Mouse (Mus musculus): Measurements from ENCODE around the gene Lgals9. TPM values are rescaled to one million over a fixed set of nuclear protein-coding genes. Genes with fewer than 3 reads are reported as not detected.
A peak's percentile ranks its signal among the peaks of the same experiment; 100 is the strongest.

Lgals9 gene
- polyA plus RNA-seq, 1 experiment: 589 TPM

GRCm38 (mm10) chr11:78956260-78956659 is 28.5 kb downstream of the Lgals9 start:
- Histone ChIP-seq H3K4me1 (replicated peaks; ENCODE audit: control insufficient read depth, insufficient read depth, low read length) (peaks cover 7% of the 10 kb centered on the region), H3K27me3 (ENCODE audit: control insufficient read depth, insufficient read depth, low read length) (no peaks in the 10 kb centered on the region; the same call in 1 of the 2 replicates), H3K27ac (ENCODE audit: control insufficient read depth, insufficient read depth, low read length) (no peak overlapping the region), H3K4me3 (ENCODE audit: control insufficient read depth, insufficient read depth, low read length) (no peak overlapping the region), H3K36me3 (ENCODE audit: control insufficient read depth, insufficient read depth, low read length) (no peaks in the 10 kb centered on the region)
- 13% methylated on average over 7 of the region's 7 CpGs for WGBS
- TF ChIP-seq POLR2A (IDR thresholded peaks at IDR 0.05; ENCODE audit: control insufficient read depth, extremely low read depth, insufficient read depth, low read length, poor library complexity) (no peak), CTCF (IDR thresholded peaks at IDR 0.05; ENCODE audit: borderline replicate concordance, control insufficient read depth, extremely low read depth, insufficient read depth, low read length, poor library complexity) (peak; percentile 75; the same call in 1 of the 2 replicates)
- peak; percentile 82 for DNase-seq

GRCm38 (mm10) chr11:78952467-78952866 is 32.3 kb downstream of the Lgals9 start:
- H3K4me3 ChIP-seq (ENCODE audit: control insufficient read depth, insufficient read depth, low read length): no peak overlapping the region
- H3K27ac ChIP-seq (ENCODE audit: control insufficient read depth, insufficient read depth, low read length): no peak overlapping the region
- WGBS: 8% methylated on average over 17 of the region's 17 CpGs
- TF ChIP-seq POLR2A (IDR thresholded peaks at IDR 0.05; ENCODE audit: control insufficient read depth, extremely low read depth, insufficient read depth, low read length, poor library complexity) (no peak), CTCF (IDR thresholded peaks at IDR 0.05; ENCODE audit: borderline replicate concordance, control insufficient read depth, extremely low read depth, insufficient read depth, low read length, poor library complexity) (no peak)
- no peaks in the 10 kb centered on the region; the same call in 1 of the 2 replicates for H3K27me3 ChIP-seq (ENCODE audit: control insufficient read depth, insufficient read depth, low read length)
- DNase-seq: peak; percentile 24
- H3K36me3 ChIP-seq (ENCODE audit: control insufficient read depth, insufficient read depth, low read length): no peaks in the 10 kb centered on the region
- H3K4me1 ChIP-seq (replicated peaks; ENCODE audit: control insufficient read depth, insufficient read depth, low read length): peaks cover 7% of the 10 kb centered on the region

- Histone ChIP-seq H3K4me1 (replicated peaks; ENCODE audit: control insufficient read depth, insufficient read depth, low read length) (peaks cover 5% of the 10 kb centered on the region), H3K27me3 (ENCODE audit: control insufficient read depth, insufficient read depth, low read length) (no peaks in the 10 kb centered on the region; the same call in 1 of the 2 replicates), H3K36me3 (ENCODE audit: control insufficient read depth, insufficient read depth, low read length) (no peaks in the 10 kb centered on the region), H3K27ac (ENCODE audit: control insufficient read depth, insufficient read depth, low read length) (no peak overlapping the region), H3K4me3 (ENCODE audit: control insufficient read depth, insufficient read depth, low read length) (no peak overlapping the region)
- DNase-seq: no peak
- TF ChIP-seq CTCF (IDR thresholded peaks at IDR 0.05; ENCODE audit: borderline replicate concordance, control insufficient read depth, extremely low read depth, insufficient read depth, low read length, poor library complexity) (no peak), POLR2A (IDR thresholded peaks at IDR 0.05; ENCODE audit: control insufficient read depth, extremely low read depth, insufficient read depth, low read length, poor library complexity) (no peak)
- 79% methylated on average over 8 of the region's 8 CpGs for WGBS
Measured at GRCm38 (mm10) chr11:78950365-78950764, 34.4 kb downstream of the Lgals9 start.

- WGBS: 100% methylated on average over 1 of the region's 1 CpGs
- TF ChIP-seq CTCF (IDR thresholded peaks at IDR 0.05; ENCODE audit: borderline replicate concordance, control insufficient read depth, extremely low read depth, insufficient read depth, low read length, poor library complexity) (no peak), POLR2A (IDR thresholded peaks at IDR 0.05; ENCODE audit: control insufficient read depth, extremely low read depth, insufficient read depth, low read length, poor library complexity) (no peak)
- no peaks in the 10 kb centered on the region for H3K27me3 ChIP-seq (ENCODE audit: control insufficient read depth, insufficient read depth, low read length)
- no peak overlapping the region for H3K27ac ChIP-seq (ENCODE audit: control insufficient read depth, insufficient read depth, low read length)
- H3K4me1 ChIP-seq (replicated peaks; ENCODE audit: control insufficient read depth, insufficient read depth, low read length): no peaks in the 10 kb centered on the region
- H3K36me3 ChIP-seq (ENCODE audit: control insufficient read depth, insufficient read depth, low read length): no peaks in the 10 kb centered on the region
- DNase-seq: no peak
- no peak overlapping the region for H3K4me3 ChIP-seq (ENCODE audit: control insufficient read depth, insufficient read depth, low read length)
Measured at GRCm38 (mm10) chr11:78943083-78943482, 41.7 kb downstream of the Lgals9 start.

- Histone ChIP-seq H3K4me1 (replicated peaks; ENCODE audit: control insufficient read depth, insufficient read depth, low read length) (no peaks in the 10 kb centered on the region), H3K27ac (ENCODE audit: control insufficient read depth, insufficient read depth, low read length) (no peak overlapping the region), H3K27me3 (ENCODE audit: control insufficient read depth, insufficient read depth, low read length) (no peaks in the 10 kb centered on the region), H3K4me3 (ENCODE audit: control insufficient read depth, insufficient read depth, low read length) (no peak overlapping the region), H3K36me3 (ENCODE audit: control insufficient read depth, insufficient read depth, low read length) (no peaks in the 10 kb centered on the region)
- TF ChIP-seq POLR2A (IDR thresholded peaks at IDR 0.05; ENCODE audit: control insufficient read depth, extremely low read depth, insufficient read depth, low read length, poor library complexity) (no peak), CTCF (IDR thresholded peaks at IDR 0.05; ENCODE audit: borderline replicate concordance, control insufficient read depth, extremely low read depth, insufficient read depth, low read length, poor library complexity) (no peak)
- no peak for DNase-seq
- 68% methylated on average over 6 of the region's 6 CpGs for WGBS
Measured at GRCm38 (mm10) chr11:78935178-78935577, 49.6 kb downstream of the Lgals9 start.

GRCm38 (mm10) chr11:78934727-78935126 is 50.0 kb downstream of the Lgals9 start:
- Histone ChIP-seq H3K27ac (ENCODE audit: control insufficient read depth, insufficient read depth, low read length) (no peak overlapping the region), H3K36me3 (ENCODE audit: control insufficient read depth, insufficient read depth, low read length) (no peaks in the 10 kb centered on the region), H3K4me3 (ENCODE audit: control insufficient read depth, insufficient read depth, low read length) (no peak overlapping the region), H3K27me3 (ENCODE audit: control insufficient read depth, insufficient read depth, low read length) (no peaks in the 10 kb centered on the region), H3K4me1 (replicated peaks; ENCODE audit: control insufficient read depth, insufficient read depth, low read length) (no peaks in the 10 kb centered on the region)
- no peak for DNase-seq
- no peak for TF ChIP-seq CTCF (IDR thresholded peaks at IDR 0.05; ENCODE audit: borderline replicate concordance, control insufficient read depth, extremely low read depth, insufficient read depth, low read length, poor library complexity)
- no peak for TF ChIP-seq POLR2A (IDR thresholded peaks at IDR 0.05; ENCODE audit: control insufficient read depth, extremely low read depth, insufficient read depth, low read length, poor library complexity)
- WGBS: 94% methylated on average over 4 of the region's 4 CpGs

GRCm38 (mm10) chr11:78934307-78934706 is 50.4 kb downstream of the Lgals9 start:
- DNase-seq: no peak
- H3K36me3 ChIP-seq (ENCODE audit: control insufficient read depth, insufficient read depth, low read length): no peaks in the 10 kb centered on the region
- H3K27ac ChIP-seq (ENCODE audit: control insufficient read depth, insufficient read depth, low read length): no peak overlapping the region
- no peaks in the 10 kb centered on the region for H3K4me1 ChIP-seq (replicated peaks; ENCODE audit: control insufficient read depth, insufficient read depth, low read length)
- no peaks in the 10 kb centered on the region for H3K27me3 ChIP-seq (ENCODE audit: control insufficient read depth, insufficient read depth, low read length)
- H3K4me3 ChIP-seq (ENCODE audit: control insufficient read depth, insufficient read depth, low read length): no peak overlapping the region
- no peak for TF ChIP-seq CTCF (IDR thresholded peaks at IDR 0.05; ENCODE audit: borderline replicate concordance, control insufficient read depth, extremely low read depth, insufficient read depth, low read length, poor library complexity)
- no peak for TF ChIP-seq POLR2A (IDR thresholded peaks at IDR 0.05; ENCODE audit: control insufficient read depth, extremely low read depth, insufficient read depth, low read length, poor library complexity)
- 85% methylated on average over 7 of the region's 7 CpGs for whole genome bisulfite sequencing

Data from thymus, adult 2 months (tissue).